Mouse (Mus musculus) neural tube, embryonic 13.5 days (tissue): ENCODE measurements around the gene Zfp985. TPM values are rescaled to one million over a fixed set of nuclear protein-coding genes. Genes with fewer than 3 reads are reported as not detected.
"Not testable (repeated sequence)": the region's sequence is repeated elsewhere in the genome, so short reads cannot be mapped to it uniquely, and the experiment has no call there.

Experiments
- ATAC-seq: fragments of 200-750 bp; cut with Nextera tagmentation; 2 replicates; pipeline ENCODE4 v1.8.0; 2017; ENCODE audit warnings: low read depth, mild to moderate bottlenecking, moderate TSS enrichment, moderate library complexity
- H3K27ac ChIP-seq: fragments of 300-500 bp; sonication (generic); replicated peaks from 2 replicates; pipeline ENCODE4 v1.5.1; 2015; ENCODE audit warnings: moderate library complexity, mild to moderate bottlenecking, inconsistent platforms
- H3K27me3 ChIP-seq: fragments of 300-500 bp; sonication (generic); 2 replicates; pipeline ENCODE4 v1.6.1; 2015; ENCODE audit warnings: mild to moderate bottlenecking, inconsistent platforms
- H3K36me3 ChIP-seq: fragments of 300-500 bp; sonication (generic); 2 replicates; pipeline ENCODE4 v1.6.1; 2015; ENCODE audit warnings: mild to moderate bottlenecking, inconsistent platforms
- H3K4me1 ChIP-seq: fragments of 300-500 bp; sonication (generic); replicated peaks from 2 replicates; pipeline ENCODE4 v1.6.1; 2015; ENCODE audit warnings: inconsistent platforms
- H3K4me2 ChIP-seq: fragments of 300-500 bp; sonication (generic); 2 replicates; pipeline ENCODE4 v1.6.1; 2015; ENCODE audit warnings: inconsistent platforms, mild to moderate bottlenecking, moderate library complexity
- H3K4me3 ChIP-seq: fragments of 300-500 bp; sonication (generic); 2 replicates; pipeline ENCODE4 v1.5.1; 2015; ENCODE audit warnings: mild to moderate bottlenecking, inconsistent platforms
- H3K9ac ChIP-seq: fragments of 300-500 bp; sonication (generic); 2 replicates; pipeline ENCODE4 v1.6.1; 2015; ENCODE audit warnings: moderate library complexity, mild to moderate bottlenecking, inconsistent platforms
- H3K9me3 ChIP-seq: fragments of 300-500 bp; sonication (generic); 2 replicates; pipeline ENCODE4 v1.6.1; 2016; ENCODE audit warnings: inconsistent platforms
- WGBS: fragments of 180-500 bp; shearing (Covaris S2); methylation state at CpG from one replicate; pipeline ENCODE4 v1.1.7; 2015; 5-methylcytosine and 5-hydroxymethylcytosine counted together
- polyA plus RNA-seq: library from polyadenylated mRNA; unstranded; fragments of >200 nt; fragmentation: Nextera tagmentation; extraction: Ambion mirVana; gene quantifications from 2 replicates; pipeline ENCODE4 v1.2.1, GENCODE M21; 2015

Gene Zfp985
- polyA plus RNA-seq, 1 experiment from 2014 or later: 0.18 TPM

DNA sequence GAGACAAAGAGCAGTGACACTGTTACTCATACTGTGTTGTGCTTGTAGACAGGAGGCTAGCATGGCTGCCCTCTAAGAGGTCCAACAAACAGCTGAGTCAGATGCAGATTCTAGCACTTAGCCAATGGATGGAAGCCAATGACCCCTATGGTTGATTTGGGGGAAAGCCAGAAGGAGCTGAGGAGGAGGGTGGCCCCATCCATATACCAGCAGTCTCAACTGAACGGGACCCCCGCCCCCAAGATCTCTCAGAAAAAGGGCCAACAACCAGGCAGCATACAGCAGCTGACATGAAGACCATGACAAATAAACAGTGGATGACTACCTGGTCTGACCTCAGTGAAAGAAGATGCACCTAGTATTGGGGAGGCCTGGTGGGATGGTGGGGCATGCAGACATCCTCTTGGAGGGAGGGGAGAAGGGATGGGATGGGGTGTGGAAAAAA lies 80.8 kb downstream of the Zfp985 start:
- peak; percentile 40; the same call in 1 of the 2 replicates for ATAC-seq
- H3K36me3 ChIP-seq, H3K9ac ChIP-seq, H3K27me3 ChIP-seq, H3K4me2 ChIP-seq, H3K27ac ChIP-seq, H3K9me3 ChIP-seq, H3K4me1 ChIP-seq, H3K4me3 ChIP-seq: not testable (repeated sequence)
- WGBS: no CpG with 5 or more reads among the region's 2 CpGs

Other genes with a start within 250 kb of the Zfp985 start
- gene Zfp988, start 247.6 kb upstream of the Zfp985 start, polyA plus RNA-seq: 0.20 TPM in 1 of 2 replicates, not detected in the other
- gene Zfp978, start 192.0 kb upstream of the Zfp985 start, polyA plus RNA-seq: not detected in 2 replicates
- gene Zfp982, start 60.9 kb upstream of the Zfp985 start, polyA plus RNA-seq: 4.2 and 4.8 TPM in 2 replicates
- gene Gm16503, start 13.1 kb upstream of the Zfp985 start, polyA plus RNA-seq: 0.61 and 0.64 TPM in 2 replicates
- 2.3 and 2.5 TPM in 2 replicates for gene Zfp979, start 89.2 kb downstream of the Zfp985 start, polyA plus RNA-seq
- gene Zfp534, start 149.3 kb downstream of the Zfp985 start, polyA plus RNA-seq: not detected in 2 replicates